Mouse (Mus musculus): ENCODE data around the gene Hspa12a.

DNA sequence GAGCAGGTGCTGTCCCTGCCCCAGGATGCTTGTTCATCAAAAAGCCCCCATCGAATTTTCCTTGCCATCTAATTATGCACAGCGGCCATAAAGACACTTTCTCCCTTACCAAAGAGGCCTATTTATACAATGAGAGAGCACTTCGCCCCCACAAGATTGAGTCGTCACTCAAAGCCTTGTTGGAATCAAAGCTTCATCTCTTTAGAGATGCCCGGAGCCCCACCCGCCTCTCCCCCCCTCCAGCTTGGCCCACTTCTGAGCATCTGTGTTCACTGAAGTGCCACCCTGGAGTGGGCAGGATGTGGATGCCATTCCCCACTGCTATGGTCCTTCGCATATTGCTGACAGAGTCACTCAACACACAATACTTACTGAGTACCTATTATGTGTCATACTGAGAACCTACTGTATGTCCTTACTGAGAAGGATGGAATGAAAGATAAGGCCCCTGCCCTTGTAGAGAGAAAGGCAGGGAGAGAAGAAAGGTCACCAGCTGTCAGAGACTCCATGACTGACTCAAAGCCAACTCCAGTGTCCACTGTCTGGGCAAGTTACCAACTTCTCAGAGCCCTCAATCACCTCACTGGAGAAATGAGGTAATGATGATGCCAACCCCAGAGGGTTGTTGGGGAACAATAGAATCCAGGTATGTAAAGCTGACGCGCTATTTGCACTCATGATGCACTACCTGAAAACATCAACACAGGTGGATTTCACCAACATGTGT, 87.2 kb downstream of the Hspa12a start:
- TF ChIP-seq CTCF (IDR thresholded peaks at IDR 0.05; ENCODE audit: low read depth) = no peak
- TF ChIP-seq EP300 (IDR thresholded peaks at IDR 0.05; ENCODE audit: low read depth) = no peak
